Comparison of ENCODE assay signal across 16 mouse cellular contexts in genomic region chr11:120554834-120555233, GRCm38 (mm10). TPM values are rescaled to one million over a fixed set of nuclear protein-coding genes. Genes with fewer than 3 reads are reported as not detected.
A peak's percentile ranks its signal among the peaks of the same experiment; 100 is the strongest.
DNase-seq lines count a peak whose midpoint lies in the region; ATAC-seq and TF ChIP-seq lines count a peak whose summit lies in the region.
"Had no signal": no experiment of that assay in that cellular context is flagged by ENCODE, and none has a peak within 500 bp of the region (broad histone marks: within the 10 kb centered on the region; RNA-seq: fewer than 3 reads in every experiment).

No protein-coding gene starts in this region.

- no peak overlapping the region for H3K4me3 ChIP-seq in heart, postnatal 0 days (ENCODE audit: low read depth, low read length)
- no peak overlapping the region for H3K4me3 ChIP-seq in kidney, embryonic 14.5 days (ENCODE audit: low read length)
- H3K4me3 ChIP-seq: liver, embryonic 15.5 days; midbrain, embryonic 12.5 days had no signal

- TF ChIP-seq CTCF in heart, postnatal 0 days (IDR thresholded peaks at IDR 0.05; ENCODE audit: low read depth): no peak

- peak; percentile 55 for DNase-seq in gastrocnemius, adult 18-20 months (ENCODE audit: low spot score)
- no peak for DNase-seq in gastrocnemius, postnatal 10 days
- DNase-seq in 3T3-L1 (ENCODE audit: low read depth, low spot score): peak; percentile 96
- DNase-seq in adrenal gland, postnatal 36 days: peak; percentile 75 to 81
- no peak for DNase-seq in heart, postnatal 0 days (ENCODE audit: low spot score)
- no peak for DNase-seq in testis, postnatal 14 days (ENCODE audit: low spot score)
- DNase-seq: forebrain, postnatal 0 days; kidney, adult 8-10 months; right cerebral cortex, postnatal 4 days had no signal

- H3K4me1 ChIP-seq in heart, postnatal 0 days (ENCODE audit: control insufficient read depth, insufficient read depth): peaks cover 5% of the 10 kb centered on the region
- peaks cover 5% of the 10 kb centered on the region for H3K4me1 ChIP-seq in kidney, embryonic 14.5 days (ENCODE audit: control insufficient read depth, insufficient read depth, low read length)

- peak overlapping the region; percentile 39 for H3K27ac ChIP-seq in heart, postnatal 0 days (ENCODE audit: low read depth)
- H3K27ac ChIP-seq in kidney, embryonic 14.5 days (ENCODE audit: low read depth, low read length): no peak overlapping the region
- H3K27ac ChIP-seq: liver, embryonic 15.5 days; midbrain, embryonic 12.5 days had no signal

- no peak overlapping the region for H3K4me2 ChIP-seq in heart, postnatal 0 days (ENCODE audit: low read depth, low read length)
- no peak overlapping the region for H3K4me2 ChIP-seq in kidney, embryonic 14.5 days (replicated peaks; ENCODE audit: low read depth, low read length)
- H3K4me2 ChIP-seq: liver, embryonic 15.5 days; midbrain, embryonic 12.5 days had no signal

- 33% methylated on average over 7 of the region's 7 CpGs for WGBS in heart, postnatal 0 days
- WGBS in kidney, embryonic 14.5 days: 81% methylated on average over 7 of the region's 7 CpGs

- H3K9ac ChIP-seq in heart, postnatal 0 days (replicated peaks; ENCODE audit: low read depth, low read length): no peak overlapping the region
- H3K9ac ChIP-seq in kidney, embryonic 14.5 days (ENCODE audit: low read depth, low read length): no peak overlapping the region
- H3K9ac ChIP-seq: forebrain, postnatal 0 days; liver, embryonic 15.5 days; midbrain, embryonic 12.5 days had no signal

- peak; percentile 66; the same call in 1 of the 2 replicates for TF ChIP-seq EP300 in heart, postnatal 0 days (IDR thresholded peaks at IDR 0.05; ENCODE audit: low read depth)

- H3K9me3 ChIP-seq in heart, postnatal 0 days (replicated peaks; ENCODE audit: control insufficient read depth, low read length): 0 out of 2 replicates have a peak, but pooled peaks cover 2% of the 10 kb centered on the region
- peaks cover 5% of the 10 kb centered on the region; the same call in 1 of the 2 replicates for H3K9me3 ChIP-seq in kidney, embryonic 14.5 days (ENCODE audit: control insufficient read depth, low read length)
- H3K9me3 ChIP-seq: liver, embryonic 15.5 days had no signal

- ATAC-seq in heart, postnatal 0 days (ENCODE audit: insufficient read depth, low read depth): peak; percentile 73; the same call in 1 of the 2 replicates
- no peak for ATAC-seq in kidney, embryonic 14.5 days (ENCODE audit: low FRiP score, low TSS enrichment)
- no peak for ATAC-seq in cerebellum, adult (ENCODE audit: insufficient number of reproducible peaks, low FRiP score, low TSS enrichment)
- ATAC-seq: forebrain, postnatal 0 days had no signal

- H3K36me3 ChIP-seq in heart, postnatal 0 days (replicated peaks; ENCODE audit: control insufficient read depth, insufficient read depth, low read length): peaks cover 7% of the 10 kb centered on the region
- H3K36me3 ChIP-seq in kidney, embryonic 14.5 days (ENCODE audit: control insufficient read depth, insufficient read depth, low read length): peaks cover 7% of the 10 kb centered on the region

- no peaks in the 10 kb centered on the region for H3K27me3 ChIP-seq in heart, postnatal 0 days (ENCODE audit: control insufficient read depth, insufficient read depth, low read length)
- H3K27me3 ChIP-seq in kidney, embryonic 14.5 days (ENCODE audit: control insufficient read depth, insufficient read depth, low read length): no peaks in the 10 kb centered on the region
- H3K27me3 ChIP-seq: liver, embryonic 15.5 days; midbrain, embryonic 12.5 days had no signal

RNA-seq across cellular contexts. Expression of gene Ppp1r27, which starts 3.9 kb away (rescaled TPM):
- 100 to 1,000 TPM; 140 to 577 TPM for total RNA-seq in gastrocnemius, adult 18-20 months (2021)
- 100 to 1,000 TPM; 156 to 183 TPM for total RNA-seq in gastrocnemius, postnatal 10 days (2021)
- total RNA-seq in adrenal gland, postnatal 36 days (2021): 1 to 10 TPM in 1 of 2 experiments, under 1 TPM in 1; 0.56 to 1.3 TPM
- not detected in 2 replicates for total RNA-seq in heart, postnatal 0 days (2014; rRNA removed; ENCODE audit: low replicate concordance)
- polyA plus RNA-seq in heart, postnatal 0 days (2015; fragmentation: Nextera tagmentation; extraction: Ambion mirVana): 0.20 TPM in 1 of 2 replicates, not detected in the other
- polyA plus RNA-seq in kidney, embryonic 14.5 days (2014; fragmentation: Nextera tagmentation; extraction: Ambion mirVana): 0.58 and 0.89 TPM in 2 replicates
- total RNA-seq: forebrain, postnatal 0 days; hematopoietic stem cell, adult 5-6 weeks; left cerebral cortex, adult 18-20 months had no signal
- polyA plus RNA-seq: forebrain, postnatal 0 days; midbrain, embryonic 12.5 days; neural tube, embryonic 14.5 days had no signal

RNA-seq across cellular contexts. Expression of gene Mcrip1, which starts 5.3 kb away (rescaled TPM):
- total RNA-seq in gastrocnemius, adult 18-20 months (2021): 10 to 100 TPM; 18.4 to 22.7 TPM
- 10 to 100 TPM; 51.3 to 52.7 TPM for total RNA-seq in gastrocnemius, postnatal 10 days (2021)
- total RNA-seq in adrenal gland, postnatal 36 days (2021): 10 to 100 TPM; 58.0 to 73.4 TPM
- total RNA-seq in heart, postnatal 0 days (2014; rRNA removed; ENCODE audit: low replicate concordance): 66.9 and 93.5 TPM in 2 replicates
- polyA plus RNA-seq in heart, postnatal 0 days (2015; fragmentation: Nextera tagmentation; extraction: Ambion mirVana): 136 and 138 TPM in 2 replicates
- 236 and 265 TPM in 2 replicates for polyA plus RNA-seq in kidney, embryonic 14.5 days (2014; fragmentation: Nextera tagmentation; extraction: Ambion mirVana)

RNA-seq across cellular contexts. Expression of gene P4hb, which starts 18.2 kb away (rescaled TPM):
- 100 to 1,000 TPM; 188 to 221 TPM for total RNA-seq in gastrocnemius, adult 18-20 months (2021)
- 100 to 1,000 TPM; 349 to 414 TPM for total RNA-seq in gastrocnemius, postnatal 10 days (2021)
- total RNA-seq in adrenal gland, postnatal 36 days (2021): 100 to 1,000 TPM; 490 to 574 TPM
- 232 and 241 TPM in 2 replicates for total RNA-seq in heart, postnatal 0 days (2014; rRNA removed; ENCODE audit: low replicate concordance)
- 261 and 268 TPM in 2 replicates for polyA plus RNA-seq in heart, postnatal 0 days (2015; fragmentation: Nextera tagmentation; extraction: Ambion mirVana)
- 558 and 716 TPM in 2 replicates for polyA plus RNA-seq in kidney, embryonic 14.5 days (2014; fragmentation: Nextera tagmentation; extraction: Ambion mirVana)

RNA-seq across cellular contexts. Expression of gene Gcgr, which starts 24.3 kb away (rescaled TPM):
- total RNA-seq in gastrocnemius, adult 18-20 months (2021): under 1 TPM in 1 of 2 experiments, not detected in 1; 0.45 TPM
- under 1 TPM; 0.09 to 0.75 TPM for total RNA-seq in gastrocnemius, postnatal 10 days (2021)
- 1 to 10 TPM in 1 of 2 experiments, under 1 TPM in 1; 0.86 to 1.9 TPM for total RNA-seq in adrenal gland, postnatal 36 days (2021)
- total RNA-seq in heart, postnatal 0 days (2014; rRNA removed; ENCODE audit: low replicate concordance): 0.23 and 1.9 TPM in 2 replicates
- polyA plus RNA-seq in heart, postnatal 0 days (2015; fragmentation: Nextera tagmentation; extraction: Ambion mirVana): 0.81 and 1.3 TPM in 2 replicates
- polyA plus RNA-seq in kidney, embryonic 14.5 days (2014; fragmentation: Nextera tagmentation; extraction: Ambion mirVana): 2.0 and 2.4 TPM in 2 replicates
- total RNA-seq: forebrain, postnatal 0 days; hematopoietic stem cell, adult 5-6 weeks had no signal

RNA-seq across cellular contexts. Expression of gene Arhgdia, which starts 26.6 kb away (rescaled TPM):
- total RNA-seq in gastrocnemius, adult 18-20 months (2021): 10 to 100 TPM; 71.0 to 89.8 TPM
- 100 to 1,000 TPM; 163 to 197 TPM for total RNA-seq in gastrocnemius, postnatal 10 days (2021)
- 100 to 1,000 TPM; 348 to 361 TPM for total RNA-seq in adrenal gland, postnatal 36 days (2021)
- total RNA-seq in heart, postnatal 0 days (2014; rRNA removed; ENCODE audit: low replicate concordance): 204 and 231 TPM in 2 replicates
- polyA plus RNA-seq in heart, postnatal 0 days (2015; fragmentation: Nextera tagmentation; extraction: Ambion mirVana): 239 and 245 TPM in 2 replicates
- 454 and 612 TPM in 2 replicates for polyA plus RNA-seq in kidney, embryonic 14.5 days (2014; fragmentation: Nextera tagmentation; extraction: Ambion mirVana)

Comparison
In these comparisons a context has a peak if more than half of its experiments do, and no peak if none do; other contexts are left out.
1. DNase-seq: peak in gastrocnemius, adult 18-20 months (single experiment), 3T3-L1 (single experiment) and adrenal gland, postnatal 36 days (2 of 2); none in gastrocnemius, postnatal 10 days (single experiment), heart, postnatal 0 days (single experiment) and testis, postnatal 14 days (single experiment).
2. RNA of gene Ppp1r27, which starts 3.9 kb away (total RNA-seq): 140 to 577 TPM in gastrocnemius, adult 18-20 months and 156 to 183 TPM in gastrocnemius, postnatal 10 days; 0.56 to 1.3 TPM in adrenal gland, postnatal 36 days and not detected in heart, postnatal 0 days; every median in the first group is over 10 times any median in the second.